Mouse (Mus musculus) small intestine, adult 2 months (tissue): Measurements from ENCODE around the gene Tmem39b. TPM values are rescaled to one million over a fixed set of nuclear protein-coding genes. Genes with fewer than 3 reads are reported as not detected.
A peak's percentile ranks its signal among the peaks of the same experiment; 100 is the strongest.
"Not testable (repeated sequence)": the region's sequence is repeated elsewhere in the genome, so short reads cannot be mapped to it uniquely, and the experiment has no call there.

Source experiments
- H3K27ac ChIP-seq: fragments of 200-500 bp; 2 replicates; pipeline ENCODE4 v1.5.1; 2012; ENCODE audit warnings: low read depth, low read length, control low read depth, inconsistent platforms; ENCODE audit not compliant: insufficient read depth
- H3K27me3 ChIP-seq: fragments of 200-500 bp; 2 replicates; pipeline ENCODE4 v1.6.1; 2012; ENCODE audit warnings: mild to moderate bottlenecking, moderate library complexity, low read length, inconsistent platforms; ENCODE audit not compliant: control insufficient read depth, insufficient read depth
- H3K36me3 ChIP-seq: fragments of 200-500 bp; 2 replicates; pipeline ENCODE4 v1.6.1; 2012; ENCODE audit warnings: mild to moderate bottlenecking, low read length, control low read depth, inconsistent platforms; ENCODE audit not compliant: control insufficient read depth, insufficient read depth
- H3K4me1 ChIP-seq: fragments of 200-500 bp; 2 replicates; pipeline ENCODE4 v1.6.1; 2012; ENCODE audit warnings: low read length, inconsistent platforms, mixed read lengths; ENCODE audit not compliant: control insufficient read depth, insufficient read depth, insufficient read length
- H3K4me3 ChIP-seq: fragments of 200-500 bp; 2 replicates; pipeline ENCODE4 v1.5.1; 2012; ENCODE audit warnings: low read depth, mild to moderate bottlenecking, control low read depth, inconsistent platforms, low read length, moderate library complexity
- CTCF ChIP-seq: fragments of 200-500 bp; IDR thresholded peaks from 2 replicates; pipeline ENCODE4 v1.5.1; 2012; ENCODE audit warnings: low read depth, mild to moderate bottlenecking, control low read depth, inconsistent platforms, low read length, moderate library complexity, mixed read lengths; ENCODE audit not compliant: insufficient replicate concordance, insufficient read length; ENCODE audit errors: extremely low read depth
- POLR2A ChIP-seq: fragments of 200-500 bp; IDR thresholded peaks from 2 replicates; pipeline ENCODE4 v1.6.1; 2012; ENCODE audit warnings: low read depth, mild to moderate bottlenecking, control low read depth, inconsistent platforms, low read length, moderate library complexity
- WGBS: fragments of 180-500 bp; shearing (Covaris S2); methylation state at CpG from one replicate; pipeline ENCODE4 v1.1.7; 2018; 5-methylcytosine and 5-hydroxymethylcytosine counted together
- polyA plus RNA-seq: library from polyadenylated mRNA; depleted of rRNA; stranded (reverse); fragments of >200 nt; gene quantifications from 2 replicates; pipeline ENCODE4 v1.2.3, GENCODE M21; 2012

Gene Tmem39b
- polyA plus RNA-seq, 1 experiment: 21.4 TPM

DNA sequence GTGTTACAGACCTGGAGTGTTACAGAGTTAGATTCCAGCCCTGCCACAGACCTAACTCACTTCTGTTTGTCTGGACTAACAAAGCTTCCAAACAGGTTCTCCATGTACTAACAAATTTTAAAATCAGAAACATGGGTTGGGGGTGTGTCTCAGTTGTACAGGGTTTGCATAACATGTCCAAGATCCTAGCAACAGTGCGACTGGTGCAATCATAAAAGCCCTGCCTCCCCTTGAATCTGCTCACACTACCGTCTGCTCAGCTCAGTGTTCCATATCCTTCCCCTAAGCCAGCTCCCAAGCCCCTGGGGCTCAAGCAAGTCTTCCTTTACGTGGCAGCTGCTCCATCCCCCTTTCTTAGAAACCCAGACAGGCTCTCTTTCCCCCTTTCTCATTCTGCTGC is 10.1 kb upstream of the Tmem39b start:
- WGBS: 85% methylated on average over 3 of the region's 3 CpGs
- Histone ChIP-seq H3K36me3 (peaks cover 52% of the 10 kb centered on the region), H3K27ac (no peak overlapping the region), H3K4me1 (no peaks in the 10 kb centered on the region), H3K4me3 (no peak overlapping the region), H3K27me3 (no peaks in the 10 kb centered on the region)
- TF ChIP-seq CTCF (no peak), POLR2A (no peak)

DNA sequence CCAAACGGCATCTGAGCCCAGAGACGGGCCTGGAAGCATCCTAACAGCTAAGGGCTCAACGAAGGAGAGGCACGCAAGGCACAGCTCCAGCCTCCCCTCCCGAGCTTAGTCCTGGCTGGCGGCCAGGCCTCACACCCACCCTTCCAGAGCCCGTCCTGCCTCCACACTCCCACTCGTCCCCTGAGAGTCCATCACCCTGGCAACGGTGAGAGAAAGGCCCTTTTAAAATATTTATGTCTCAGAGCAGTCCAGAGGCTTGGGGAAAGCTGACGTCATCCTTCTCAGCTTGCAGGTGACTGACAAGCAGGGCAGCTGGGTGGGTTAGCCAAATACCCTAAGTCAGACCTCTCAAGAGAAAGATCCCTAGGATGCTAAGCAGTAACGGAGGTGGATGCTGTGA is 5.8 kb upstream of the Tmem39b start:
- H3K4me1 ChIP-seq: no peaks in the 10 kb centered on the region
- H3K36me3 ChIP-seq: peaks cover 26% of the 10 kb centered on the region
- H3K4me3 ChIP-seq: no peak overlapping the region
- H3K27ac ChIP-seq: no peak overlapping the region
- WGBS: 61% methylated on average over 11 of the region's 11 CpGs
- no peaks in the 10 kb centered on the region for H3K27me3 ChIP-seq
- TF ChIP-seq CTCF (no peak), POLR2A (no peak)

DNA sequence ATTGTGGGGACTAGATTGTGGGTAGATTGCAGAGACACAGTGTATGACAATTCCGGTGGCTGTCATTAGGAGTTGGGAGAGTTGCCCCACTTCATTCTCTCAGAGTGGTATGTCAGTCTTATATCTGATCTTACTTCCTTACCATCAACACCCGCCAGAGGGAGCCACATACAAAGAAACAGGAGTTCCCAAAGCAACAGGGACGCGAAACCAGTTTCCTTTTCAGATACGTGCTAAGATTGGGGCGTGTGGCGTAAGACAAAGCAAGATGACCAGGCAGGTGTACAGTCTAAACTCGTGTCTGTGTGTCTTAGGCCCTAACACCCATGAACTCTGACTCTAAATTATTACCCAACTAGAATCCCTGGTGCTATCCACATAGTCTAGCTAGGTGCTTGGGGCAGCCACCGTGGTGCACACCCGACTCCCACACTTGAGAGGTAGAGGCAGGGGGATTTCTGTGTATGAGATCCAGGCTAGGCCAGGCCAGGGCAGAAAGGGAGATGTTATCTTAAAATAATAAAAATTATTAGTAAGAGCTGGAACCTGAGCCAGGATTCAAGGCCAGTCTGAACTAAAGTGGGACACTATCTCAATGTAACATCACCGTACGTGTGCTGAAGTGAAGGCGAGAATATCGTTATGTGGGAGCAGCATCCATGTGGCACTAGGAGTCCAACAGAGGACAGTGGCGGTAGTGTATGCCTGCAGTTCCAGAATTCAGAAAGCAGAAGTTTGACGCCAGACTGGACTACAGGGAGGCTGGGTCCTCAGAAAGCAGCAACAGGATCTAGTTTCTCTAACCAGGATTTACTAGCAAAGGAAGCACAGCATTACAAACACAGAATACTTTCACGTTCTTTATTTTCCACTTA is 5.1 kb upstream of the Tmem39b start:
- no peak overlapping the region for H3K27ac ChIP-seq
- H3K4me1 ChIP-seq: no peaks in the 10 kb centered on the region
- H3K36me3 ChIP-seq: peaks cover 23% of the 10 kb centered on the region
- whole genome bisulfite sequencing: 37% methylated on average over 17 of the region's 17 CpGs
- no peak overlapping the region for H3K4me3 ChIP-seq
- no peaks in the 10 kb centered on the region for H3K27me3 ChIP-seq
- peak; percentile 48; the same call in 1 of the 2 replicates for TF ChIP-seq CTCF
- no peak for TF ChIP-seq POLR2A

DNA sequence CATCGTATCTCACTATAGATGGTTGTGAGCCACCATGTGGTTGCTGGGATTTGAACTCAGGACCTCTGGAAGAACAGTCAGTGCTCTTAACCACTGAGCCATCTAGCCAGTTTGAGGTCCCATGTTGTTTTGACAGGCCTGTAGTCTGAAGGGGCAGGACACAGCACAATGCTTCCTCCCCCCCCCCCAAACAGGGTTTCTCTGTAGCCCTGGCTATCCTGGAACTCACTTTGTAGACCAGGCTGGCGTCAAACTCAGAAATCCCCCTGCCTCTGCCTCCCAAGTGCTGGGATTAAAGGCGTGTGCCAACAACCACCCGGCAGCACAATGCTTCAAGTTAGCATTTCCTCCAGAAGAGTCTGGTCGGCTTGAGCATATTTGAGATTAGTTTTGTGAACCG is 4.0 kb upstream of the Tmem39b start:
- H3K4me1 ChIP-seq, H3K27ac ChIP-seq, H3K27me3 ChIP-seq, H3K4me3 ChIP-seq: not testable (repeated sequence)
- 83% methylated on average over 6 of the region's 6 CpGs for WGBS
- peaks cover 17% of the 10 kb centered on the region for H3K36me3 ChIP-seq

DNA sequence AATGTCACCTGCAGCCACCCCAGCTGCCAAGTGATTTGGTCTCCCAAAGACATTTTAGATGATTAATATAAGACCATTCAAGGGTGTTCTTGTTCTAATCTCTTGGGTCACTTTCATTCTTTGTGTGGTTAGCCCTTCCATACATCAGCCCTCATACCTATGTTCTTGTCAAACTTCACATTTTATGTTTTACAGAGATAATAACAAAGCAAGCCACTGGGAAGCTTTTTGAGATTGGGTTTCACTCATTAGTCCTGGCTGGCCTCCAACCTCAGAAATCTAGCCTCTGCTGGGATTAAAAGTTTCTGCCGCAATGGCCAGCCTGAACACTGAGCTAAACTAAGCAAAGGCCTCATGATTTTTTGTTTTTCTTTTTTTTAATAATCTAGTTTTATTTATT is 3.6 kb upstream of the Tmem39b start:
- Histone ChIP-seq H3K4me1 (no peaks in the 10 kb centered on the region), H3K36me3 (peaks cover 15% of the 10 kb centered on the region), H3K4me3 (no peak overlapping the region), H3K27me3 (no peaks in the 10 kb centered on the region), H3K27ac (no peak overlapping the region)
- 73% methylated on average over 1 of the region's 1 CpGs for WGBS
- TF ChIP-seq POLR2A: no peak
- no peak for TF ChIP-seq CTCF

DNA sequence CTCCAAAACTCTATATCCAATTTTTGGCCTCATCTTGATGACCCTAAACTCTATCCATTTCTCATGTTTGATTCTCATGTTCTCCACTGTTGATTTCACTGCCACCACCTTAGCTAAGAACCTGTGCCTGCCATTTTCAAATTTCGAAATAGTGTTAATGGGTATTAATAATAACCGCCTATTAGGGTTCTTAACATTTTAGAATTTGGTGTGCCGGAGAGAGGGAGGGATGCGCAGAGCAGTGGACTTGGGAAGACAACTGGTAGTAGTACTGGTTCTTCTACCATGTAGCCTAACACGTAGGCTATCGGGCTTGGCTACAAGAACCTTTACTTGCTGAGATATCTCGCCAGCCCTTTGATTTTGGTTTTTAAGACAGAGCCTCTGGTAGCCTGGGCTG is 553 bp upstream of the Tmem39b start:
- 74% methylated on average over 7 of the region's 7 CpGs for WGBS
- no peaks in the 10 kb centered on the region for H3K27me3 ChIP-seq
- no peak for TF ChIP-seq CTCF
- no peak for TF ChIP-seq POLR2A
- no peak overlapping the region for H3K27ac ChIP-seq
- H3K4me3 ChIP-seq: no peak overlapping the region
- H3K4me1 ChIP-seq: no peaks in the 10 kb centered on the region
- H3K36me3 ChIP-seq: peaks cover 6% of the 10 kb centered on the region; the same call in 1 of the 2 replicates

DNA sequence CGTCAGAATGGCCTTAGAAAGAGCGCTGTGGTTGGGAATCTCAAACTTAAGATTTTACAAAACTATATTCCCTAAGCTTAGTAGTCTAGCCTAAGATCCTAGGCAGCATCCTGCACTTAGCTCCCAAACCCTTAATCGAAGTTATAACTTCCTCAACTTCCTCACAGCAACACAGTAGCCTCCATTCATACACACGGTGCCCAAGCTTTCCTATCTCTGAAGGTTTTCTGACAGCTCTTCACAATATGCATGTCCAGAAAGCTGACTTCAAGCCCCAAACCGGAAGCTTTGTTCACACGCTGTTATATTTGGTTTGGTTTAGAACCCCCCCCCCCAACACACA is 852 bp downstream of the Tmem39b start:
- no peak for TF ChIP-seq CTCF
- TF ChIP-seq POLR2A: no peak
- H3K4me3 ChIP-seq: peak overlapping the region; percentile 97
- H3K4me1 ChIP-seq: no peaks in the 10 kb centered on the region
- no peaks in the 10 kb centered on the region for H3K27me3 ChIP-seq
- 17% methylated on average over 6 of the region's 6 CpGs for WGBS
- H3K36me3 ChIP-seq: peaks cover 12% of the 10 kb centered on the region
- H3K27ac ChIP-seq: no peak overlapping the region

DNA sequence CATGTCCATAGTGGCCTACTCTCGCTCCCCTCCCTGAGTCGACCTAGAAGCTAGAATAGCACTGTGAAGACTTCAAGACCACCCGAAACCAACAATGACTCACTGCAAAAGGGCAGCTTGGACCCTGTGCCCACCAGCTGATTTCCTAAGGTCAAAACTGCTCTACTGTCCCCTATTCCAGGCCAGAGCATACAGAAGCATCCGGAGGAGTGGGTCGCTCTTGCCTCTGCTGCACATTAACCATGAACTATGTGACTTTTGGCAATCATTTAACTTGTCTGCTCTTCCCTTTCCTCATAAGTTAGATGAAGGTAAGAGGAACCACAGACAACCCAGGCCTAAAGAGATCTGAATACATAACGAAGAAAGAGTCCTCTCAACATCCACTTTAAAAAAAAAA is 12.1 kb downstream of the Tmem39b start:
- Histone ChIP-seq H3K27ac (no peak overlapping the region), H3K4me3 (no peak overlapping the region), H3K36me3 (peaks cover 27% of the 10 kb centered on the region), H3K4me1 (no peaks in the 10 kb centered on the region), H3K27me3 (no peaks in the 10 kb centered on the region)
- TF ChIP-seq POLR2A (no peak), CTCF (no peak)
- 91% methylated on average over 6 of the region's 6 CpGs for WGBS
